Mouse (Mus musculus) myocyte (in vitro differentiated cells): Measurements from ENCODE around the gene Afg1l.

Experiments used
- CEBPB ChIP-seq: IDR thresholded peaks from 2 replicates; pipeline ENCODE4 v1.6.1; 2011; ENCODE audit warnings: mild to moderate bottlenecking, moderate library complexity; ENCODE audit not compliant: poor library complexity, insufficient read depth, severe bottlenecking
- E2F4 ChIP-seq: IDR thresholded peaks from one replicate; pipeline ENCODE4 v1.6.1; 2011; ENCODE audit warnings: mild to moderate bottlenecking, control low read depth, moderate library complexity; ENCODE audit not compliant: insufficient read depth
- MAX ChIP-seq: IDR thresholded peaks from one replicate; pipeline ENCODE4 v1.6.1; 2011; ENCODE audit warnings: low read depth, mild to moderate bottlenecking, control low read depth
- MYOD1 ChIP-seq, 3 experiments: IDR thresholded peaks; one replicate each; pipeline ENCODE4 v1.6.1; 2011; ENCODE audit warnings: control low read depth in 2 of 3, low read depth in 2 of 3, mild to moderate bottlenecking in 2 of 3, moderate library complexity in 1 of 3; ENCODE audit not compliant: insufficient read length in 2 of 3, control insufficient read depth in 1 of 3
- MYOG ChIP-seq, 3 experiments: IDR thresholded peaks; one replicate each; pipeline ENCODE4 v1.6.1; 2011; ENCODE audit warnings: control low read depth in 2 of 3, low read depth in 2 of 3, mild to moderate bottlenecking in 2 of 3; ENCODE audit not compliant: insufficient read length in 2 of 3, control insufficient read depth in 1 of 3, insufficient read depth in 1 of 3
- POLR2A ChIP-seq: IDR thresholded peaks from one replicate; pipeline ENCODE4 v1.6.1; 2011; ENCODE audit warnings: low read depth, mild to moderate bottlenecking, control low read depth, moderate library complexity; ENCODE audit not compliant: insufficient read length
- POLR2AphosphoS2 ChIP-seq: IDR thresholded peaks from one replicate; pipeline ENCODE4 v1.6.1; 2011; ENCODE audit warnings: low read depth, control low read depth; ENCODE audit not compliant: insufficient read length
- REST ChIP-seq: IDR thresholded peaks from one replicate; pipeline ENCODE4 v1.6.1; 2011; ENCODE audit warnings: mild to moderate bottlenecking, control low read depth, moderate library complexity; ENCODE audit not compliant: insufficient read depth, insufficient read length
- SRF ChIP-seq: IDR thresholded peaks from one replicate; pipeline ENCODE4 v1.6.1; 2011; ENCODE audit warnings: low read depth; ENCODE audit not compliant: control insufficient read depth, insufficient read length
- TCF12 ChIP-seq: IDR thresholded peaks from one replicate; pipeline ENCODE4 v1.6.1; 2011; ENCODE audit warnings: mild to moderate bottlenecking, control low read depth; ENCODE audit not compliant: poor library complexity, insufficient read depth, severe bottlenecking
- TCF3 ChIP-seq: IDR thresholded peaks from one replicate; pipeline ENCODE4 v1.6.1; 2011; ENCODE audit warnings: low read depth, control low read depth; ENCODE audit not compliant: insufficient read length
- USF1 ChIP-seq: IDR thresholded peaks from one replicate; pipeline ENCODE4 v1.6.1; 2011; ENCODE audit warnings: low read depth, mild to moderate bottlenecking, control low read depth, moderate library complexity

GRCm38 (mm10) chr10:42477550-42478340, 620 bp downstream of the Afg1l start:
- TF ChIP-seq POLR2A (no peak), MAX (no peak), USF1 (peak; percentile 54), CEBPB (no peak), POLR2AphosphoS2 (no peak), TCF12 (no peak), MYOG (IDR thresholded peaks at IDR 0.05; ENCODE audit: control insufficient read depth in 1 of 3, insufficient read depth in 1 of 3, insufficient read length in 2 of 3, low read depth in 2 of 3) (no peak), REST (no peak), TCF3 (no peak), MYOD1 (IDR thresholded peaks at IDR 0.05; ENCODE audit: control insufficient read depth in 1 of 3, insufficient read length in 2 of 3, low read depth in 2 of 3) (no peak), E2F4 (no peak), SRF (no peak)
